Mouse (Mus musculus): ENCODE data around the gene Efcab6. TPM values are rescaled to one million over a fixed set of nuclear protein-coding genes. Genes with fewer than 3 reads are reported as not detected.

Gene Efcab6
- polyA plus RNA-seq, 1 experiment, result 2.2 TPM

- DNase-seq, result no peak
- Histone ChIP-seq H3K4me1 (ENCODE audit: control insufficient read depth, insufficient read depth, low read length) (no peaks in the 10 kb centered on the region), H3K4me3 (replicated peaks; ENCODE audit: extremely low read depth, low read depth, low read length) (no peak overlapping the region)
- TF ChIP-seq POLR2A (IDR thresholded peaks at IDR 0.05; ENCODE audit: borderline replicate concordance, extremely low read depth, low read depth, low read length) (no peak), CTCF (IDR thresholded peaks at IDR 0.05; ENCODE audit: insufficient read depth, low read length) (no peak)
- 78% methylated on average over 10 of the region's 10 CpGs for WGBS
Measured at GRCm38 (mm10) chr15:83915376-83915775, 149.8 kb downstream of the Efcab6 start.

GRCm38 (mm10) chr15:83913028-83913714 lies 152.0 kb downstream of the Efcab6 start:
- H3K4me1 ChIP-seq (ENCODE audit: control insufficient read depth, insufficient read depth, low read length), result no peaks in the 10 kb centered on the region
- no peak for TF ChIP-seq POLR2A (IDR thresholded peaks at IDR 0.05; ENCODE audit: borderline replicate concordance, extremely low read depth, low read depth, low read length)
- TF ChIP-seq CTCF (IDR thresholded peaks at IDR 0.05; ENCODE audit: insufficient read depth, low read length), result no peak
- no peak overlapping the region for H3K4me3 ChIP-seq (replicated peaks; ENCODE audit: extremely low read depth, low read depth, low read length)
- no peak for DNase-seq
- 77% methylated on average over 14 of the region's 14 CpGs for WGBS

GRCm38 (mm10) chr15:83906472-83906871 lies 158.7 kb downstream of the Efcab6 start:
- Histone ChIP-seq H3K4me1 (ENCODE audit: control insufficient read depth, insufficient read depth, low read length) (no peaks in the 10 kb centered on the region), H3K4me3 (replicated peaks; ENCODE audit: extremely low read depth, low read depth, low read length) (no peak overlapping the region)
- 80% methylated on average over 13 of the region's 13 CpGs for WGBS
- TF ChIP-seq CTCF (IDR thresholded peaks at IDR 0.05; ENCODE audit: insufficient read depth, low read length) (no peak), POLR2A (IDR thresholded peaks at IDR 0.05; ENCODE audit: borderline replicate concordance, extremely low read depth, low read depth, low read length) (no peak)
- no peak for DNase-seq

- DNase-seq, result no peak
- Histone ChIP-seq H3K4me1 (ENCODE audit: control insufficient read depth, insufficient read depth, low read length) (no peaks in the 10 kb centered on the region), H3K4me3 (replicated peaks; ENCODE audit: extremely low read depth, low read depth, low read length) (no peak overlapping the region)
- WGBS, result 57% methylated on average over 9 of the region's 9 CpGs
- TF ChIP-seq CTCF (IDR thresholded peaks at IDR 0.05; ENCODE audit: insufficient read depth, low read length) (no peak), POLR2A (IDR thresholded peaks at IDR 0.05; ENCODE audit: borderline replicate concordance, extremely low read depth, low read depth, low read length) (no peak)
Measured at GRCm38 (mm10) chr15:83897286-83897685, 167.9 kb downstream of the Efcab6 start.

- 38% methylated on average over 9 of the region's 9 CpGs for WGBS
- DNase-seq, result no peak
- H3K4me3 ChIP-seq (replicated peaks; ENCODE audit: extremely low read depth, low read depth, low read length), result no peak overlapping the region
- TF ChIP-seq POLR2A (IDR thresholded peaks at IDR 0.05; ENCODE audit: borderline replicate concordance, extremely low read depth, low read depth, low read length) (no peak), CTCF (IDR thresholded peaks at IDR 0.05; ENCODE audit: insufficient read depth, low read length) (no peak)
- no peaks in the 10 kb centered on the region for H3K4me1 ChIP-seq (ENCODE audit: control insufficient read depth, insufficient read depth, low read length)
Measured at GRCm38 (mm10) chr15:83896011-83896410, 169.2 kb downstream of the Efcab6 start.

GRCm38 (mm10) chr15:83894261-83894660 lies 170.9 kb downstream of the Efcab6 start:
- WGBS, result 67% methylated on average over 7 of the region's 7 CpGs
- TF ChIP-seq POLR2A (IDR thresholded peaks at IDR 0.05; ENCODE audit: borderline replicate concordance, extremely low read depth, low read depth, low read length) (no peak), CTCF (IDR thresholded peaks at IDR 0.05; ENCODE audit: insufficient read depth, low read length) (no peak)
- no peak for DNase-seq
- Histone ChIP-seq H3K4me1 (ENCODE audit: control insufficient read depth, insufficient read depth, low read length) (no peaks in the 10 kb centered on the region), H3K4me3 (replicated peaks; ENCODE audit: extremely low read depth, low read depth, low read length) (no peak overlapping the region)

GRCm38 (mm10) chr15:83892871-83893270 lies 172.3 kb downstream of the Efcab6 start:
- DNase-seq, result no peak
- WGBS, result 83% methylated on average over 15 of the region's 15 CpGs
- no peak for TF ChIP-seq POLR2A (IDR thresholded peaks at IDR 0.05; ENCODE audit: borderline replicate concordance, extremely low read depth, low read depth, low read length)
- no peak for TF ChIP-seq CTCF (IDR thresholded peaks at IDR 0.05; ENCODE audit: insufficient read depth, low read length)
- H3K4me1 ChIP-seq (ENCODE audit: control insufficient read depth, insufficient read depth, low read length), result no peaks in the 10 kb centered on the region
- H3K4me3 ChIP-seq (replicated peaks; ENCODE audit: extremely low read depth, low read depth, low read length), result no peak overlapping the region

- no peak for DNase-seq
- TF ChIP-seq CTCF (IDR thresholded peaks at IDR 0.05; ENCODE audit: insufficient read depth, low read length) (no peak), POLR2A (IDR thresholded peaks at IDR 0.05; ENCODE audit: borderline replicate concordance, extremely low read depth, low read depth, low read length) (no peak)
Measured at GRCm38 (mm10) chr15:83884291-83884690, 180.9 kb downstream of the Efcab6 start.

GRCm38 (mm10) chr15:83883821-83884220 lies 181.4 kb downstream of the Efcab6 start:
- DNase-seq, result no peak
- H3K4me1 ChIP-seq (ENCODE audit: control insufficient read depth, insufficient read depth, low read length), result no peaks in the 10 kb centered on the region
- WGBS, result 86% methylated on average over 8 of the region's 8 CpGs
- TF ChIP-seq POLR2A (IDR thresholded peaks at IDR 0.05; ENCODE audit: borderline replicate concordance, extremely low read depth, low read depth, low read length), result no peak
- no peak for TF ChIP-seq CTCF (IDR thresholded peaks at IDR 0.05; ENCODE audit: insufficient read depth, low read length)
- H3K4me3 ChIP-seq (replicated peaks; ENCODE audit: extremely low read depth, low read depth, low read length), result no peak overlapping the region

More at GRCm38 (mm10) chr15:83884291-83884690, 180.9 kb downstream of the Efcab6 start:
- WGBS, result 86% methylated on average over 9 of the region's 9 CpGs
- no peak overlapping the region for H3K4me3 ChIP-seq (replicated peaks; ENCODE audit: extremely low read depth, low read depth, low read length)
- H3K4me1 ChIP-seq (ENCODE audit: control insufficient read depth, insufficient read depth, low read length), result no peaks in the 10 kb centered on the region

GRCm38 (mm10) chr15:83879845-83880244 lies 185.3 kb downstream of the Efcab6 start:
- DNase-seq, result no peak
- H3K4me3 ChIP-seq (replicated peaks; ENCODE audit: extremely low read depth, low read depth, low read length), result no peak overlapping the region
- no peak for TF ChIP-seq CTCF (IDR thresholded peaks at IDR 0.05; ENCODE audit: insufficient read depth, low read length)
- no peak for TF ChIP-seq POLR2A (IDR thresholded peaks at IDR 0.05; ENCODE audit: borderline replicate concordance, extremely low read depth, low read depth, low read length)
- WGBS, result 19% methylated on average over 5 of the region's 5 CpGs
- no peaks in the 10 kb centered on the region for H3K4me1 ChIP-seq (ENCODE audit: control insufficient read depth, insufficient read depth, low read length)
